Mouse (Mus musculus): ENCODE data around the gene Pax3.

- TF ChIP-seq CTCF (IDR thresholded peaks at IDR 0.05; ENCODE audit: low read depth), result no peak
- no peak for TF ChIP-seq EP300 (IDR thresholded peaks at IDR 0.05; ENCODE audit: low read depth)
These were observed 35.2 kb downstream of the Pax3 start for GRCm38 (mm10) chr1:78161745-78162144.
